In genomic region chr5:3497505-3497925, GRCm38 (mm10) we compare ENCODE assay signal across 10 mouse cellular contexts. TPM values are rescaled to one million over a fixed set of nuclear protein-coding genes. Genes with fewer than 3 reads are reported as not detected.
A peak's percentile ranks its signal among the peaks of the same experiment; 100 is the strongest.
DNase-seq lines count a peak whose midpoint lies in the region; ATAC-seq lines count a peak whose summit lies in the region.
"Had no signal": no experiment of that assay in that cellular context is flagged by ENCODE, and none has a peak within 500 bp of the region (broad histone marks: within the 10 kb centered on the region; RNA-seq: fewer than 3 reads in every experiment).

No protein-coding gene starts in this region.

- peak; percentile 57 for ATAC-seq in common myeloid progenitor, adult 5-6 weeks (replicated peaks; ENCODE audit: low read depth, poor library complexity, severe bottlenecking)
- ATAC-seq in megakaryocyte-erythroid progenitor cell, adult 5-6 weeks (replicated peaks; ENCODE audit: low FRiP score, low TSS enrichment, poor library complexity, severe bottlenecking) = 0 out of 2 replicates have a peak, but pooled peaks have one; percentile 6

- intact Hi-C loops in left cerebral cortex, postnatal 14 days (cut with DNase I) = no loop called here

- peak; percentile 20 for DNase-seq in 3T3-L1 (ENCODE audit: low read depth, low spot score)
- DNase-seq in CD4-positive helper T cell, adult 2 months (ENCODE audit: low read depth, low spot score) = peak; percentile 45
- DNase-seq in kidney, postnatal 36 days = no peak
- DNase-seq in left cerebral cortex, postnatal 14 days (ENCODE audit: low spot score in 2 of 2) = no peak
- DNase-seq in urinary bladder, postnatal 14 days (ENCODE audit: low spot score) = no peak
- DNase-seq: cerebellum, postnatal 10 days; kidney, adult 11 months; spleen, adult 18-20 months had no signal

RNA-seq across cellular contexts. Expression of gene Fam133b, which starts 46.1 kb away (rescaled TPM):
- 168 and 180 TPM in 2 replicates for total RNA-seq in common myeloid progenitor, adult 5-6 weeks (2017)
- total RNA-seq in megakaryocyte-erythroid progenitor cell, adult 5-6 weeks (2014; fragmentation: Nextera tagmentation) = 63.1 and 67.0 TPM in 2 replicates
- total RNA-seq in megakaryocyte-erythroid progenitor cell, adult 5-6 weeks (2017) = 91.9 and 134 TPM in 2 replicates
- total RNA-seq in left cerebral cortex, postnatal 14 days (2021) = 10 to 100 TPM; 37.8 to 41.9 TPM

Comparison
In these comparisons a context has a peak if more than half of its experiments do, and no peak if none do; other contexts are left out.
1. DNase-seq: peak in 3T3-L1 (single experiment) and CD4-positive helper T cell, adult 2 months (single experiment); none in kidney, postnatal 36 days (0 of 2), left cerebral cortex, postnatal 14 days (0 of 2) and urinary bladder, postnatal 14 days (single experiment).